Mouse (Mus musculus) heart, embryonic 14.5 days (tissue): ENCODE results near the gene Btbd11. TPM values are rescaled to one million over a fixed set of nuclear protein-coding genes. Genes with fewer than 3 reads are reported as not detected.

Experiments
- ATAC-seq: fragments of 200-750 bp; cut with Nextera tagmentation; 2 replicates; pipeline ENCODE4 v1.8.0; 2017; ENCODE audit warnings: low read depth, moderate TSS enrichment; ENCODE audit not compliant: insufficient number of reproducible peaks, insufficient read depth, low FRiP score
- H3K27ac ChIP-seq, 2 experiments: fragments of 200-500 bp in 1 of 2; fragments of 300-500 bp in 1 of 2; sonication (generic) in 1 of 2; replicated peaks in 1 of 2; 2 replicates each; pipeline ENCODE4 v1.5.1; 2012 to 2014; ENCODE audit warnings: low read depth in 2 of 2, low read length in 2 of 2, control low read depth in 1 of 2, mild to moderate bottlenecking in 1 of 2, mixed read lengths in 1 of 2; ENCODE audit not compliant: control insufficient read depth in 1 of 2, insufficient read depth in 1 of 2
- H3K27me3 ChIP-seq: fragments of 300-500 bp; sonication (generic); 2 replicates; pipeline ENCODE4 v1.6.1; 2014; ENCODE audit warnings: mild to moderate bottlenecking, low read length, control low read depth; ENCODE audit not compliant: control insufficient read depth, insufficient read depth
- H3K36me3 ChIP-seq: fragments of 300-500 bp; sonication (generic); 2 replicates; pipeline ENCODE4 v1.6.1; 2014; ENCODE audit warnings: mild to moderate bottlenecking, control low read depth, low read length, mixed read lengths; ENCODE audit not compliant: control insufficient read depth, insufficient read depth
- H3K4me1 ChIP-seq, 2 experiments: fragments of 200-500 bp in 1 of 2; fragments of 300-500 bp in 1 of 2; sonication (generic) in 1 of 2; 2 replicates each; pipeline ENCODE4 v1.6.1; 2012 to 2014; ENCODE audit warnings: low read length in 2 of 2, control low read depth in 1 of 2, mixed read lengths in 1 of 2; ENCODE audit not compliant: control insufficient read depth in 2 of 2, insufficient read depth in 2 of 2
- H3K4me2 ChIP-seq: fragments of 300-500 bp; sonication (generic); 2 replicates; pipeline ENCODE4 v1.6.1; 2014; ENCODE audit warnings: mild to moderate bottlenecking, low read length
- H3K4me3 ChIP-seq, 2 experiments: fragments of 200-500 bp in 1 of 2; fragments of 300-500 bp in 1 of 2; sonication (generic) in 1 of 2; 2 replicates each; pipeline ENCODE4 v1.5.1; 2012 to 2014; ENCODE audit warnings: low read length in 2 of 2, mild to moderate bottlenecking in 2 of 2, control low read depth in 1 of 2, low read depth in 1 of 2, moderate library complexity in 1 of 2; ENCODE audit not compliant: control insufficient read depth in 1 of 2, insufficient read depth in 1 of 2
- H3K9ac ChIP-seq: fragments of 300-500 bp; sonication (generic); 2 replicates; pipeline ENCODE4 v1.6.1; 2014; ENCODE audit warnings: mild to moderate bottlenecking, low read length
- H3K9me3 ChIP-seq: fragments of 300-500 bp; sonication (generic); 2 replicates; pipeline ENCODE4 v1.6.1; 2016; ENCODE audit warnings: low read length, control low read depth; ENCODE audit not compliant: control insufficient read depth
- WGBS: fragments of 180-500 bp; shearing (Covaris S2); extraction: QIAGEN DNeasy Blood & Tissue Kit; methylation state at CpG from one replicate; pipeline ENCODE4 v1.1.7; 2014; 5-methylcytosine and 5-hydroxymethylcytosine counted together
- polyA plus RNA-seq: library from polyadenylated mRNA; unstranded; fragments of >200 nt; fragmentation: Nextera tagmentation; extraction: Ambion mirVana; gene quantifications from 2 replicates; pipeline ENCODE4 v1.2.1, GENCODE M21; 2014

The Btbd11 gene
- polyA plus RNA-seq, 1 experiment from 2014 or later = 0.73 TPM

DNA sequence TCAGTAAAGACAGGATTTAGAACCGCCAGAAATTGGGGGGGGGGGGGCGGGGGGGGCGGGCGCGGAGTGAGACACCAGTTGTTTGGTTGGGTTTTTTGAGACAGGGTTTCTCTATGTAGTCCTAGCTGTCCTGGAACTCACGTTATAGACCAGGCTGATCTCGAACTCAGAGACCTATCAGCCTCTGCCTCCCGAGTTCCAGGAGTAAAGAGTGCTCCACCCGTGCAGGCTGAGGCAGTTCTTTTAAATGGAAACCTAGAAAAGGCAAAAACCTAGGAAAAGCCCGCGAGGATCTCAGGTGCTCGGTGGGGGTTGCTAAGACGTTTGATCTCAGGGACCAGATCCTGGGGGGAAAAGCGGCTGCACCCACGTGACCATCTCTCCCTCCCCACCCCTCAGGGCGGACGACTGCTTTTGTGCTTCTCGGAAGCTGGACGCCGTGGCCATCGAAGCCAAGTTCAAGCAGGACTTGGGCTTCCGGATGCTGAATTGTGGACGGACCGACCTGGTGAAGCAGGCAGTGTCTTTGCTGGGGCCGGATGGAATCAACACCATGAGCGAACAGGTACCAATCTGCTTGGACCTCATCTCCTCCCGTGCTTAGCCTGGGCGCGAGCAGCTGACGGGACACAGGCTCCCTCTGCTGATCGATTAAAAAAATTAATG, 238.0 kb downstream of the Btbd11 start:
- peak overlapping the region; percentile 43 to 54 for H3K4me3 ChIP-seq
- no peak overlapping the region for H3K27ac ChIP-seq
- 5% methylated on average over 31 of the region's 31 CpGs for WGBS
- H3K36me3 ChIP-seq = no peaks in the 10 kb centered on the region
- peaks cover 10% of the 10 kb centered on the region; the same call in 1 of the 2 replicates for H3K27me3 ChIP-seq
- ATAC-seq = no peak
- H3K4me1 ChIP-seq = no peaks in the 10 kb centered on the region; a peak in 1 of 4 replicates
- no peaks in the 10 kb centered on the region for H3K9me3 ChIP-seq
- peak overlapping the region; percentile 87 for H3K4me2 ChIP-seq
- peak overlapping the region; percentile 54 for H3K9ac ChIP-seq

DNA sequence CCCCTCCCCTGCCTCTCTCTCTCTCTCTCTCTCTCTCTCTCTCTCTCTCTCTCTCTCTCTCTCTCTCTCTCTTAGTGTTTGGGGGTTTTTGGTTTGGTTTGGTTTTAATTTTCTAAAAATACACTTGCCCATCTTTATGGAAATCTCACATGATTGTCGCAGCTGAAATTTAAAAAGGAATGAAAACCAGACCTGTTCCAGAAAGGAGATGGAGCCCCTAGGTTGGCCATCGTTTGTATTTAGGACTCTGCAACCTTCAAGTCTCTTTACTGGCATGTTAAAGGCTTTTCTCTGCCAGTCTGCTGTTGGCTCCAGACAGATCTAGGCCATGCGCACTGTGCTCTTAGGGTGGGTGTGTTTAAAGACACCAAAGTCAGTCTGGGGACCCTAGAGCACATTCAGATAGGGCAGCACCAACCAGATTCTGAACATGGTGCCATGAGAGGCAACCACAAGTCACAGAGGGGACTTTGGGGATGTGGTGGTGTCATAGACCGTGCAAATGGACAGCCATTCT, 238.6 kb downstream of the Btbd11 start:
- H3K27ac ChIP-seq = no peak overlapping the region
- H3K9me3 ChIP-seq = no peaks in the 10 kb centered on the region
- H3K27me3 ChIP-seq = peaks cover 10% of the 10 kb centered on the region; the same call in 1 of the 2 replicates
- ATAC-seq = no peak
- WGBS = 57% methylated on average over 4 of the region's 4 CpGs
- peak overlapping the region in 1 of 2 experiments; percentile 43; a peak in 2 of 4 replicates for H3K4me3 ChIP-seq
- no peaks in the 10 kb centered on the region; a peak in 1 of 4 replicates for H3K4me1 ChIP-seq
- H3K36me3 ChIP-seq = no peaks in the 10 kb centered on the region
- no peak overlapping the region for H3K9ac ChIP-seq
- peak overlapping the region; percentile 87 for H3K4me2 ChIP-seq

DNA sequence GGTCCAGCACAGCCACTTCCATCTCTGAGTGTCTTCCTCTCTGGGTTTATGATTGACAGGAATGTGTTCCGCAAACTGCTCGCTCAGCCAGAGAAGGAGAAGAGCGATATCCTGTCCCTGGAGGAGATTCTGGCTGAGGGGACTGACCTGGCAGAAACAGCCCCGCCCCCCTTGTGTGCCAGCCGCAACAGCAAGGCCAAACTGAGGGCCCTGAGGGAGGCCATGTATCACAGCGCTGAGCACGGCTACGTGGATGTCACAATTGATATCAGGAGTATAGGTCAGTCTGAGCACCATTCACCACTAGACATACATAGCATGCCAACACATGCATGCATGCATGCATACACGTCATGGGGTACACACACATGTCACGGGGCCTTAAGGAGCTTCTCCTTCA, 245.4 kb downstream of the Btbd11 start:
- H3K4me2 ChIP-seq = no peak overlapping the region
- H3K27ac ChIP-seq = no peak overlapping the region
- H3K9me3 ChIP-seq = no peaks in the 10 kb centered on the region
- no peak overlapping the region for H3K4me3 ChIP-seq
- ATAC-seq = no peak
- WGBS = 83% methylated on average over 10 of the region's 10 CpGs
- 0 out of 2 replicates have a peak, but pooled peaks cover 3% of the 10 kb centered on the region for H3K27me3 ChIP-seq
- no peaks in the 10 kb centered on the region for H3K4me1 ChIP-seq
- H3K36me3 ChIP-seq = no peaks in the 10 kb centered on the region
- H3K9ac ChIP-seq = no peak overlapping the region

DNA sequence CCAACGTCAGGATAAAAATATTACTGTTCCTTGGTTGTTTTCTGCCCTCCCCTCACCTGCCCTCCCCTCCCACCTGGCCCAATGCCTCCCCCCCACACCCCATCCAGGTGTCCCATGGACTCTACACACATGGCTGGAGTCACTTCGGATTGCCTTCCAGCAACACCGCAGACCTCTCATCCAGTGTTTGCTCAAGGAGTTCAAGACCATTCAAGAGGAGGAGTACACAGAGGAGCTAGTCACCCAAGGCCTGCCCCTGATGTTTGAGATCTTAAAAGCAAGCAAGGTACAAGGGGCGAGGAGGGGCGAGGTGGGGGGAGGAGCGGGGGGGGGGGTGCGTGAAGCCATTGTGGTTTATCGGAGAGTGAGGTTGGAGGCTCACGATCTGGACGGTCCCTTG, 247.0 kb downstream of the Btbd11 start:
- Histone ChIP-seq H3K27ac (no peak overlapping the region), H3K36me3 (no peaks in the 10 kb centered on the region), H3K27me3 (peaks cover 4% of the 10 kb centered on the region; the same call in 1 of the 2 replicates), H3K4me2 (no peak overlapping the region), H3K9me3 (no peaks in the 10 kb centered on the region), H3K4me3 (no peak overlapping the region), H3K4me1 (no peaks in the 10 kb centered on the region), H3K9ac (no peak overlapping the region)
- peak; percentile 12; the same call in 1 of the 2 replicates for ATAC-seq
- 87% methylated on average over 10 of the region's 10 CpGs for WGBS

DNA sequence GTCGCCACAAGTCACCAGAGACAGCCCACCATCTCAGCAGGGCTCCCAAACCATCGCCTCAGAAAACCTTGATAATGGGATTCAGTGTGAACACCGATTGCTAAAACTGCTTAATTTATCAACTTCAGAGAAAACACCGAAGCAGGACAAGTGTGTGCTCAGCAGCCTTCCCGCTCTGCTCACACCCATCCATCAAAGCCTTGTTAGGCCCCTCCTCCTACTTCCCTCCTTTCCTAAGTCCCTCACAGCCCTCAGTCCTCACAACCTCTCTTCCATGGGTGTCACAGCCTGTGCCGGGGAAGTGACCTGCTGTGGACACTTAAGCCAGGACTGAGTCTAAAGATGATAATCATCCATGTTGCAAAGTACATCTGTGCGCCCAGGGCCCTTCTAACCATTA, 251.0 kb downstream of the Btbd11 start:
- ATAC-seq = no peak

DNA sequence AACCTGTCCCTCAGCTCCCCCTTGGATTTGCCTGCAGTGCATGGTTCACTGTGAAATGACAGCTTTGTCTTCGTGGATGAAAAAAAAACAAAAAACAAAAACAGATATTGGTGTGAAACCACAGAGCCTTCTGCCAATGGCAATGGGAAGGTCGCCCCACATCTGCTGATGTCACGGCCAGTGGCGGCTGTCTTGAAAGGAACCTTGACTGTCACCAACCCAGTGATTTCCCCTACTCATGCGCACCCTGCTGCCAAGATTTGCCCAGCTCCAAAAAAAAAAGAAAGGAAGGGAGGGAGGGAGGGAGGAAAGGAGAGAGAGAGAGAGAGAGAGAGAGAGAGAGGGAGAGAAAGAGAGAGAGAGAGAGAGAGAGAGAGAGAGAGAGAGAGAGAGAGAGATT, 251.5 kb downstream of the Btbd11 start:
- Histone ChIP-seq H3K9me3 (no peaks in the 10 kb centered on the region), H3K27ac (no peak overlapping the region), H3K36me3 (no peaks in the 10 kb centered on the region), H3K4me2 (no peak overlapping the region), H3K27me3 (peaks cover 4% of the 10 kb centered on the region; the same call in 1 of the 2 replicates), H3K4me3 (no peak overlapping the region), H3K4me1 (no peaks in the 10 kb centered on the region), H3K9ac (no peak overlapping the region)
- ATAC-seq = no peak
- 53% methylated on average over 5 of the region's 5 CpGs for whole genome bisulfite sequencing

More for the DNA sequence above, 251.0 kb downstream of the Btbd11 start:
- Histone ChIP-seq H3K27me3 (peaks cover 4% of the 10 kb centered on the region; the same call in 1 of the 2 replicates), H3K36me3 (no peaks in the 10 kb centered on the region), H3K9me3 (no peaks in the 10 kb centered on the region), H3K4me1 (no peaks in the 10 kb centered on the region), H3K4me2 (no peak overlapping the region), H3K4me3 (no peak overlapping the region), H3K27ac (no peak overlapping the region), H3K9ac (no peak overlapping the region)
- WGBS = 19% methylated on average over 7 of the region's 7 CpGs

DNA sequence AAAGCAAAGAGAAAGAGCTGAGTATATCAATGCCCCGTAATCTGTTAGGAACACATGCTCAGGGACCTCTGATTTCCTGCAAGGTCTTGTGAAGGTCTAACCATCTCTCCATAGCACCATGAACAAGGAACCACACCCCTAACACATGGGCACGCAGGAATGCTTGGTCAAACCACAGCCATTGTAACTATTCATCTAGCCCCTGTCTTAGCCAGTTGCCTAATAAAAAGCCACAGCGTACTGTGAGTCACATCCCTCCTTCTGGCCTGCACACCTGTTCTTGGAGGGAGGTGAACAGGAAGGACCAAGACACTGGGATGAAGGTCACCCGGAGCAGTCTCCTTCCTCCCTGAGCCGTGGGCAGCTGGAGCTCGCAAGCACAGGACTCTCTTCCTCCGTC, 253.0 kb downstream of the Btbd11 start:
- Histone ChIP-seq H3K27ac (no peak overlapping the region), H3K4me1 (no peaks in the 10 kb centered on the region), H3K9ac (no peak overlapping the region), H3K27me3 (peaks cover 4% of the 10 kb centered on the region; the same call in 1 of the 2 replicates), H3K4me3 (no peak overlapping the region), H3K9me3 (no peaks in the 10 kb centered on the region), H3K36me3 (no peaks in the 10 kb centered on the region), H3K4me2 (no peak overlapping the region)
- whole genome bisulfite sequencing = 82% methylated on average over 7 of the region's 7 CpGs
- no peak for ATAC-seq
